Mouse (Mus musculus): ENCODE data around the gene Ticrr.

Gene Ticrr

GRCm38 (mm10) chr7:79747659-79748058, 87.7 kb downstream of the Ticrr start:
- DNase-seq (ENCODE audit: low spot score in 2 of 2): no peak

All from right cerebral cortex, postnatal 36 days (tissue).